Mouse (Mus musculus) ES-Bruce4 (cell line): ENCODE measurements at regions not wholly inside any gene's neighbourhood (a gene's known extent, or its start where the extent isn't known, plus 50 kb on each side); places are given as distances from the start of the nearest gene placed in this dataset.

ENCODE experiments used
- H3K27ac ChIP-seq: 2 replicates; pipeline ENCODE4 v1.5.1; 2012; ENCODE audit warnings: low read length, inconsistent platforms; ENCODE audit not compliant: insufficient read depth
- H3K27me3 ChIP-seq: 2 replicates; pipeline ENCODE4 v1.6.1; 2012; ENCODE audit warnings: mild to moderate bottlenecking, low read length, inconsistent platforms; ENCODE audit not compliant: control insufficient read depth, poor library complexity, insufficient read depth, severe bottlenecking
- H3K36me3 ChIP-seq: 2 replicates; pipeline ENCODE4 v1.6.1; 2012; ENCODE audit warnings: inconsistent platforms, mild to moderate bottlenecking, low read length, moderate library complexity; ENCODE audit not compliant: control insufficient read depth, poor library complexity, insufficient read depth, severe bottlenecking
- H3K4me1 ChIP-seq: one replicate; pipeline ENCODE4 v1.8.1; 2011; ENCODE audit warnings: low read length; ENCODE audit not compliant: control insufficient read depth, insufficient read depth
- H3K4me3 ChIP-seq: 2 replicates; pipeline ENCODE4 v1.5.1; 2011; ENCODE audit warnings: low read depth, mild to moderate bottlenecking, low read length
- H3K9ac ChIP-seq: 2 replicates; pipeline ENCODE4 v1.6.1; 2012; ENCODE audit warnings: low read depth, mild to moderate bottlenecking, inconsistent platforms; ENCODE audit not compliant: poor library complexity, severe bottlenecking
- H3K9me3 ChIP-seq: replicated peaks from 2 replicates; pipeline ENCODE4 v1.6.1; 2012; ENCODE audit warnings: mild to moderate bottlenecking, low read length, inconsistent platforms; ENCODE audit not compliant: control insufficient read depth, poor library complexity, insufficient read depth, severe bottlenecking
- CTCF ChIP-seq: IDR thresholded peaks from one replicate; pipeline ENCODE4 v1.8.1; 2011; ENCODE audit warnings: low read depth, low read length
- EP300 ChIP-seq: IDR thresholded peaks from 2 replicates; pipeline ENCODE4 v1.6.1; 2011; ENCODE audit warnings: low read depth, low read length; ENCODE audit not compliant: insufficient read depth
- POLR2A ChIP-seq: IDR thresholded peaks from one replicate; pipeline ENCODE4 v1.8.1; 2011; ENCODE audit warnings: low read length; ENCODE audit not compliant: insufficient read depth

DNA sequence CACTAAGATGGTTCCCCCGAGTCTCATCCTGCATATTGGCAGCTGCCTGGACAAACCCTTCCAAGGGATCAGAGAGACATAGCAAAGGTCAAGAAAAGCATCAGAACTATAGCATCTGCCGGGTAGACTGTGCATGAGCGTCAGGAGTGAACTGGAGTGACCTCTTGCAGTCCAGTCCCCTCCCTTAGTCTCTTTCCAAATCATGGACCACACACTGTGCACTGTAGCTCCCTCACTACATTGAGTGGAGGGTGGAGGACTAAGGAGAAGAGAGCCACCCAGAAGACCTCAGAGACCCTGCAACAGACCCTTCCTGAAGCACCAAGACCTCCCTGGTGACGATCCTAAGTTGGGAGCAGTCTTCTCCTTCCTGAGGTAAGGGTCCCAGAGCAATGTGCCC, 107.8 kb upstream of the Cd93 start:
- TF ChIP-seq POLR2A (no peak), EP300 (no peak), CTCF (no peak)
- Histone ChIP-seq H3K27me3 (no peaks in the 10 kb centered on the region; the same call in 1 of the 2 replicates), H3K9ac (no peak overlapping the region)

GRCm38 (mm10) chr2:148549618-148550017, 106.3 kb upstream of the Cd93 start:
- H3K27me3 ChIP-seq = no peaks in the 10 kb centered on the region
- no peaks in the 10 kb centered on the region for H3K4me1 ChIP-seq
- no peaks in the 10 kb centered on the region for H3K36me3 ChIP-seq
- no peak for TF ChIP-seq POLR2A
- no peak for TF ChIP-seq CTCF
- no peak for TF ChIP-seq EP300
- H3K9ac ChIP-seq = no peak overlapping the region
- no peak overlapping the region for H3K4me3 ChIP-seq
- H3K27ac ChIP-seq = no peak overlapping the region
- H3K9me3 ChIP-seq = no peaks in the 10 kb centered on the region

More for the DNA sequence above, 107.8 kb upstream of the Cd93 start:
- H3K27ac ChIP-seq = no peak overlapping the region
- no peaks in the 10 kb centered on the region for H3K36me3 ChIP-seq
- H3K4me1 ChIP-seq = no peaks in the 10 kb centered on the region
- no peak overlapping the region for H3K4me3 ChIP-seq
- no peaks in the 10 kb centered on the region for H3K9me3 ChIP-seq

DNA sequence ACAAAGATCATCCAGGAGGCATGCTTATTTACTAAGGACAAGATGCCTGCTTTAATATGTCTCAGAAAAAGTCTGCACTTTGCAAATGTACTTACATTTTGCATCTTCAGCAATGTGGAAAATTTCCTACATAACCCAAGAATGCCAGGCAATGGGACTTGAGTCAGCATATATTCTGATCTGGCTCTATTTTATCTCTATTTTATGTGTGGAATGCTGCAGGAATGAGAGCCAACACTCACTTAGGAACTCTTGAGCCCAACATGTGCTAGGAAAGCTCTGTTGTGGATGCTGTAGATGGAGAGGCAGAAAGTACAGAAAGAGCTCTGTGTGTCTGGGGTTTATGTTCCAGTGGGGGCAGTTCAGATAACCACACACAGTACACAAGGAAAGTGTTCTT, 99.0 kb upstream of the Cd93 start:
- Histone ChIP-seq H3K27ac (no peak overlapping the region), H3K9ac (no peak overlapping the region), H3K27me3 (no peaks in the 10 kb centered on the region), H3K36me3 (no peaks in the 10 kb centered on the region), H3K9me3 (no peaks in the 10 kb centered on the region), H3K4me3 (no peak overlapping the region), H3K4me1 (no peaks in the 10 kb centered on the region)
- no peak for TF ChIP-seq CTCF
- TF ChIP-seq POLR2A = no peak
- TF ChIP-seq EP300 = no peak

DNA sequence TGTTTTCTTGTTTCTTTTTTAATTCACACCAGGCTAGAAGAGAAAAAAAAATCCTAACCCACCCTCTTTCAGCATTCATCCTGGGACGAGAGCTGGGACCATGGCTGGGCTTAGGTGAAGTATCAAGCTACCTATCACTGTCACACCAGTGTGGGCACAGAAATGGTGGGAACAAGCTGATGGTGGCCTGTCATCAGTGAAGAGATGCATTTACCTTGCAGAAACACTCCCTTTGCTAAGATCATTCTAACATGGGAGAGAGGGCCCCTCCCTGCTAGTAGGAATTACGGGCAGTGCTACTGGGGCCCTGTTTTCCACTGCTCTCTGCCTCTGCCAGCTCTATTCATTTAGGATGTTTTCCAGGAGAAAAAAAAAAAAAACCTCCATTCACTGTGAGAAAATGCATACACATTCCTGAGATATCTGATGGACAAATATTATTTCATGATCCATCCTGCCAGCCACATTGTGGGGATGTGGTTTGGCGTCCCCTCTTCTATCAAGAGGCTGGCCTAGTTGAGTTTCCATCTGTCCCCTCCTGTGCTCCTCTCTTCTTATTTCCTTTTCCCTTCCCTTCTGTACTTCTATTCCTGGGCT, 94.6 kb upstream of the Cd93 start:
- Histone ChIP-seq H3K9me3 (no peaks in the 10 kb centered on the region), H3K4me1 (no peaks in the 10 kb centered on the region), H3K27ac (no peak overlapping the region), H3K9ac (no peak overlapping the region), H3K27me3 (no peaks in the 10 kb centered on the region), H3K36me3 (no peaks in the 10 kb centered on the region), H3K4me3 (no peak overlapping the region)
- TF ChIP-seq POLR2A (no peak), CTCF (no peak), EP300 (no peak)

GRCm38 (mm10) chr2:148537251-148537650, 93.9 kb upstream of the Cd93 start:
- Histone ChIP-seq H3K27me3 (no peaks in the 10 kb centered on the region), H3K9ac (no peak overlapping the region), H3K4me3 (no peak overlapping the region), H3K27ac (no peak overlapping the region), H3K36me3 (no peaks in the 10 kb centered on the region), H3K4me1 (no peaks in the 10 kb centered on the region), H3K9me3 (no peaks in the 10 kb centered on the region)
- TF ChIP-seq POLR2A (no peak), EP300 (no peak)

DNA sequence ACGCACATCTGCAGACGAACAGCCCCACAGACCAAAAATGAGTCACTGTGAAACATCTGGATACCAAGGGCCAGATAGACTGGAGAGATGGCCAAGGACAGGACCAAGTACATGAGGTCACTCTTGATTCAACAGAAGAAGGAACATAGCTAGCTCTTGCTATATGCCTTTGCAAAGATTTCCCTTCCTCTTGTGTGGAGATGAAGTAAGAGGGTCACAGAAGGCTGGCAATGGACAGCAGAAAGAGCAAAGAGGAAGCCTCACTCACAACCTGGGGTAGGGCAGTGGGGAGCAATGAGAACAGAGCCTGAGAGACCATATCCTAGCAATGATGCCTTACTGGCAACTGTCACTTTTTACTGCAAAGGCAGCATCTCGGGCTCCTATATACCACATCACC, 93.2 kb upstream of the Cd93 start:
- TF ChIP-seq EP300 = no peak
- no peak for TF ChIP-seq POLR2A
- no peak for TF ChIP-seq CTCF

More for the DNA sequence above, 93.2 kb upstream of the Cd93 start:
- Histone ChIP-seq H3K4me3 (no peak overlapping the region), H3K36me3 (no peaks in the 10 kb centered on the region), H3K27ac (no peak overlapping the region), H3K27me3 (no peaks in the 10 kb centered on the region), H3K9ac (no peak overlapping the region), H3K4me1 (no peaks in the 10 kb centered on the region), H3K9me3 (no peaks in the 10 kb centered on the region)
